Comparison of ENCODE assay signal across 14 mouse cellular contexts in the genomic region with DNA sequence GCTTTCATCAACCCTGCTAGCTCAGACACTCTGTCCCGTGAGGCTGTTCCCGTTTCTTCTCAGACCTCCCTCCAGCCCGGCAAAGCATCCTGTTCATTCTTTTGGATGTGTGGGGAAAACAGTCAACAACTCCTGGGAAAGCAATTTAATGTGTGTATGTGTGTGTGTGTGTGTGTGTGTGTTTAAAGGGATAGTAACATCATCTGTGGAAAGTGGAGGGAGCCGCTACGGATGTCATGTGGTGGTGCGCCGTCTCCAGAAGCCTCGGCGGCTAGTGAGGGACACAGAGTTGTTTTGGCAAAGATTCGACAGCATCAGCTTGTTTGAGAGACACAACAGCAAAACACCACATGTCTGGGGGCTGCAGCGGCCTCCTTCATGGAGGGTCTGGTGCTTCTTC.
DNase-seq lines count a peak whose midpoint lies in the region; ATAC-seq lines count a peak whose summit lies in the region.
"Had no signal": no experiment of that assay in that cellular context is flagged by ENCODE, and none has a peak within 500 bp of the region (broad histone marks: within the 10 kb centered on the region; RNA-seq: fewer than 3 reads in every experiment).

No protein-coding gene starts in this region.

- H3K27ac ChIP-seq in forebrain, embryonic 14.5 days (ENCODE audit: low read depth, low read length), result no peak overlapping the region
- H3K27ac ChIP-seq in forebrain, embryonic 10.5 days, result no peak overlapping the region
- peak overlapping the region; percentile 63 for H3K27ac ChIP-seq in brown adipose tissue, adult 24 weeks (replicated peaks; ENCODE audit: low read depth, low read length)
- H3K27ac ChIP-seq in heart, embryonic 15.5 days, result peak overlapping the region; percentile 62; the same call in 1 of the 2 replicates
- H3K27ac ChIP-seq: macrophage had no signal

- no peak overlapping the region for H3K4me3 ChIP-seq in forebrain, embryonic 14.5 days (ENCODE audit: low read depth, low read length)
- H3K4me3 ChIP-seq in forebrain, embryonic 10.5 days, result no peak overlapping the region
- H3K4me3 ChIP-seq in brown adipose tissue, adult 24 weeks (ENCODE audit: insufficient read depth, low read depth, low read length), result peak overlapping the region; percentile 12
- H3K4me3 ChIP-seq in heart, embryonic 15.5 days, result no peak overlapping the region

- peak; percentile 68 for DNase-seq in forebrain, embryonic 14.5 days (ENCODE audit: low spot score)
- DNase-seq in forebrain, embryonic 10.5 days (ENCODE audit: extremely low spot score, low spot score), result no peak
- DNase-seq in layer of hippocampus, postnatal 10 days (ENCODE audit: low spot score in 2 of 2), result peak; percentile 20 to 25
- DNase-seq in layer of hippocampus, adult 8-10 months (ENCODE audit: low spot score in 2 of 2), result no peak
- no peak for DNase-seq in frontal cortex, postnatal 36 days (ENCODE audit: low spot score in 2 of 2)
- no peak for DNase-seq in adipocyte (ENCODE audit: low spot score)
- DNase-seq: adrenal gland, adult 8-10 months; cerebellum, adult 11 months; kidney, adult 11 months; retina, postnatal 1 day; thymus, postnatal 14 days had no signal

- 58% methylated on average over 11 of the region's 11 CpGs for WGBS in forebrain, embryonic 14.5 days
- WGBS in forebrain, embryonic 10.5 days, result 86% methylated on average over 11 of the region's 11 CpGs
- WGBS in heart, embryonic 15.5 days, result 49% methylated on average over 11 of the region's 11 CpGs

- no peak overlapping the region for H3K4me2 ChIP-seq in forebrain, embryonic 14.5 days (ENCODE audit: low read length)
- peak overlapping the region; percentile 45 for H3K4me2 ChIP-seq in heart, embryonic 15.5 days

- no peaks in the 10 kb centered on the region for H3K27me3 ChIP-seq in forebrain, embryonic 14.5 days (replicated peaks; ENCODE audit: control insufficient read depth, insufficient read depth, low read length)
- no peaks in the 10 kb centered on the region for H3K27me3 ChIP-seq in forebrain, embryonic 10.5 days (ENCODE audit: poor library complexity, severe bottlenecking)
- no peaks in the 10 kb centered on the region for H3K27me3 ChIP-seq in heart, embryonic 15.5 days

- no peaks in the 10 kb centered on the region for H3K36me3 ChIP-seq in forebrain, embryonic 14.5 days (ENCODE audit: control insufficient read depth, insufficient read depth, low read length)
- no peaks in the 10 kb centered on the region for H3K36me3 ChIP-seq in forebrain, embryonic 10.5 days (replicated peaks)
- H3K36me3 ChIP-seq in heart, embryonic 15.5 days, result no peaks in the 10 kb centered on the region

- ATAC-seq in forebrain, embryonic 14.5 days, result peak; percentile 56
- 0 out of 2 replicates have a peak, but pooled peaks have one; percentile 15 for ATAC-seq in heart, embryonic 15.5 days (replicated peaks; ENCODE audit: insufficient number of reproducible peaks, insufficient read depth, low FRiP score, low read depth)

- H3K4me1 ChIP-seq in forebrain, embryonic 14.5 days (ENCODE audit: control insufficient read depth, insufficient read depth, low read length), result peaks cover 5% of the 10 kb centered on the region; the same call in 1 of the 2 replicates
- H3K4me1 ChIP-seq in forebrain, embryonic 10.5 days, result peaks cover 28% of the 10 kb centered on the region
- H3K4me1 ChIP-seq in brown adipose tissue, adult 24 weeks (ENCODE audit: control insufficient read depth, insufficient read depth, insufficient read length, low read length), result peaks cover 18% of the 10 kb centered on the region; the same call in 1 of the 2 replicates
- peaks cover 34% of the 10 kb centered on the region for H3K4me1 ChIP-seq in heart, embryonic 15.5 days (replicated peaks)

- no peak overlapping the region for H3K9ac ChIP-seq in forebrain, embryonic 14.5 days (ENCODE audit: low read length)
- H3K9ac ChIP-seq in heart, embryonic 15.5 days, result no peak overlapping the region

- H3K9me3 ChIP-seq in forebrain, embryonic 14.5 days (replicated peaks; ENCODE audit: control insufficient read depth, low read length), result no peaks in the 10 kb centered on the region
- H3K9me3 ChIP-seq in forebrain, embryonic 10.5 days, result peaks cover 7% of the 10 kb centered on the region; the same call in 1 of the 2 replicates
- H3K9me3 ChIP-seq in heart, embryonic 15.5 days (replicated peaks), result no peaks in the 10 kb centered on the region

Comparison
In these comparisons a context has a peak if more than half of its experiments do, and no peak if none do; other contexts are left out.
1. DNase-seq: peak in forebrain, embryonic 14.5 days (single experiment) and layer of hippocampus, postnatal 10 days (2 of 2); none in forebrain, embryonic 10.5 days (single experiment), layer of hippocampus, adult 8-10 months (0 of 2), frontal cortex, postnatal 36 days (0 of 2) and adipocyte (single experiment).
2. H3K27ac ChIP-seq: peak in brown adipose tissue, adult 24 weeks (single experiment) and heart, embryonic 15.5 days (single experiment); none in forebrain, embryonic 14.5 days (single experiment) and forebrain, embryonic 10.5 days (single experiment).